Mouse (Mus musculus): Measurements from ENCODE around the gene Trim47.
"Not testable (repeated sequence)": the region's sequence is repeated elsewhere in the genome, so short reads cannot be mapped to it uniquely, and the experiment has no call there.

Gene Trim47

GRCm38 (mm10) chr11:116134171-116134570, 7.2 kb upstream of the Trim47 start:
- DNase-seq = no peak

DNA sequence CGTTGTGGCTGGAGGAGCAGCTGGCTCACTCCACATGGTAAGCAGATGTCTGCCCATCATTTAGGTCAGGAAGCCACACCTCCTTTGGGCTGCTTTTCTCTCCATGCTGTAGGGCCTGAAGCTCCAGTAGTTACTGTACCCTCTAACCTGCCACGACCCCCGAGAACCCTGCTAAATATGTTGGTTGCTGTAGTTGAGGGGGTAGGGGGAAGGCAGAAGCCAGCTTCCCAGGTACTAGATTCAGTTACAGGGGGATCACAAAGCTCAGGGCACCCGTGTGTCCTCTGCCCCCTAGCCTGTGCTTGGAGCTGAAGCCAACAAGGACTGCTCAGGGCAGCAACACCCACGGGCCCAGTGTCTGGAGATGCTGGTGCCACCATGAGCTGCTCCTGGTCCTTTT, 6.5 kb upstream of the Trim47 start:
- DNase-seq = no peak

- peak; percentile 53 for DNase-seq
These were observed 5.6 kb upstream of the Trim47 start for GRCm38 (mm10) chr11:116132366-116133333.

GRCm38 (mm10) chr11:116131349-116132170, 4.5 kb upstream of the Trim47 start:
- DNase-seq = no peak

GRCm38 (mm10) chr11:116130488-116131205, 3.6 kb upstream of the Trim47 start, which contains the start of gene Trim65:
Gene Trim65 (minus strand): TSS chr11:116131128.
- peak; percentile 92 for DNase-seq

DNA sequence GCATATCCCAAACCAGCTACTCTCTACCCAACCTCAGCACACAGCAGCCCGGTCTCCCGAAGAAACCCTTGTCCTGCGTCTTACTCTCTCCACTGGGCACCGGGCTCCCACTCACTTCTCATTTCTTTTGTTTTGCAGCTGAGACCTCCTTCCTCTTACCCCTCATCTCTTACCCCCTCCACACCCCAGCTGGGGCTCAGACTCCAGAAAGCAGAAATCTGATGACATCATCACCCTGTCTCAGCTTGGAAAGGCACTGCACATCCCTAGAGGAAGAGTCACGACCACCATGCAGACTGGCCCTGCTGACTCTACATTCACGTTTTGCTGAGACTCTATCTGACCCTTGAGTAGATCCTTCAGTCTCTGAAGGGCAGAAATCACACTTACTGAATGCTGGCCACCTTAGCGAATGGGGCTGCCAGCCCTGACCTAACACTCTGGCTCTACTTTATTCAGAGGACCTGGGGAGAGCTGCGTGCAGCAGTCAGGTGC, 3.0 kb upstream of the Trim47 start:
- no peak for DNase-seq

GRCm38 (mm10) chr11:116129091-116129790, 2.2 kb upstream of the Trim47 start:
- DNase-seq = no peak

DNA sequence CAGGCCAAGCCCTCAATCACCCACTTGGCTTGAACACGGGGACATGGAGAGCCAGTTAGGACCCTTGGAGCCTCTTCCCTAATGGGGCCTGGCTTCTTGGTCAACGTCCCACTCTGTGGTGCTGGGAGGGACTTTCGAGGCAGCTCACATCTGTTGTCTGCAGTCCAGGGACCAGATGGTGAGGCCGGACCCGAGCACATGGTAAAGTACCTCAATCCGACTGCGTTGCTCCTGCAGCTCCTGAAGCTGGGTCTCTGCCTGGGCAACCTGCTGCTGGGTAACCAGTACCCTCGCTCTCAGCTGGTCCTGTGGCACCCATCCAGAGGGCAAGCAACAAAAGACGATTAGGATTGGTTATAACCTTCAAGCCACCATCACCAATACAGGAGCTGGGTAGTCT, 976 bp upstream of the Trim47 start:
- DNase-seq = no peak

GRCm38 (mm10) chr11:116126261-116126660, 749 bp downstream of the Trim47 start:
- DNase-seq = no peak

DNA sequence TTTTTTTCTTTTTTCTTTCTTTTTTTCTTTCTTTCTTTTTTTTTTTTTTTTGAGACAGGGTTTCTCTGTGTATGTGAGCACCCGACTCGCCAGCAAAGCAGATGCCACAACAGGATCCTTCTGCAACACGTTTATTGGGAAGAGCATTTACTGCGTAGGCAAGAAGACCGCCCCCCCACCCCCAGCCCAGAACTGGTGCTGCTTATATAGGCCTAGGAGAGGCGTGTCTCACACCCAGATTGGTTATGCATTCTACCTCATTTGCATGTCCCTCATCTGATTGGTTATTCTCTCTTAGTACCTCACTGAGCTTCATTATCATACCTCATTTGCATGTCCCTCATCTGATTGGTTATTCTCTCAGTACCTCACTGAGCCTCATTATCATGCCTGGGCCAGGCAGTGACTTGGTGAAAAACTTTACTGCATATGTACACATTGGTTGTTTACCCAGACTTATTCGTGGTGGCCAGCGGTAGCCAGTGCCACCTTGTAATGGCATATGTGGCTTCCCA, 5.2 kb downstream of the Trim47 start:
- not testable (repeated sequence) for DNase-seq

- no peak for DNase-seq
These were observed 9.2 kb downstream of the Trim47 start for GRCm38 (mm10) chr11:116117819-116118218.

DNA sequence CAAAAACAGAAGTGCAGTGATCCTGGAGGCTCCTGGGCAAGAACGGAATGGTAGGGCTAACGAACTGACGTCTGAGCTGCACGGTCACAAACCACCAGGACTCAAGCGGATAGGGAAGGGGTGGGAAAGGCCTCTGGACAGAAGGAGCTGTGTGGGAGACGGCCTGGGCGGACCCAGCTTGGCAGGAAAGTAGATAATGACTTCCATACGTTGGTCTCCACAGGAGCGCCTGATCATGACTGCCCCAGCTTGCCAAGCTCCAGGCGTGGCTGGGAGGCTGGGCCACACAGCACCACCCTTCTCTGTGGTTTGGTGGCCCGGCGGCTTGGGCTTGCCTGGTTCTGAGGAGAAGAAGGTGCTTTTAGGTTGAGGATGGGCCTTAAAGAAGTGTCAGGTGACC, 9.8 kb downstream of the Trim47 start:
- DNase-seq = no peak

- DNase-seq = no peak
These were observed 15.3 kb downstream of the Trim47 start for GRCm38 (mm10) chr11:116111611-116112203.

DNA sequence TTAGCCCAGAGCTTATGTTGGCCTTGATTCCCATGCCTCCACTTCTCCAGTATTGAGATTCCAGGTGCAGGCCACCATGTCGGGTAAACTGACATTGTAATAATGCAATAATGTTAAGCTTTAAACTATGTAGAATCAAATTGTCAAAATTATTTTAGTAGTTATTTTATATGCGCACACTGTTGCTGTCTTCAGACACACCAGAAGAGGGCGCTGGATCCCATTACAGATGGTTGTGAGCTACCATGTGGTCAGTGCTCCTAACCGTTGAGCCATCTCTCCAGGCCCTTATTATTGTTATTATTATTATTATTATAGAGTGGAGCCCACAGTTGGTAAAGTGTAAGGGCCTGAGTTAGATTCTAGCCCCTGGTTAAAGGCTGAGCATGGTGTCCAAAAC, 15.9 kb downstream of the Trim47 start:
- no peak for DNase-seq

DNA sequence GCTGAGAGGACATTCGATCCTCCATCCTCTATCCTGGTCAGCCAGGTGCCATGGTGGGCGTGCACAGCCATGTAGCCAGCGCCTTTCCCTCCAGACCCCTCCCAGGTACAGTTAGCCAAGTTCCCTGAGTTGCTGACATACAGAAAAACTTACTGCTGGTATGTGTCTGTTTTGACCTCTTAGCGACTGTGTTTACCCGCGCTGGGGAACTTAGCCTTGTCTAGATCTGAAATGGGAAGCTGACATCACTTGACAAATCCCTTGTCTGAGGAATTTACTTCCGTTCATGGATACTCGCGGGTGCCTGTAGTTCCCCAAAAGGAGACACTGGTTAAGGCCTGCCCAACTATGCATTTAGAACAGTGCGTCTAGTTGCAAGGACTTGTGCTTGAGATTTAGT, 16.5 kb downstream of the Trim47 start:
- DNase-seq = no peak

DNA sequence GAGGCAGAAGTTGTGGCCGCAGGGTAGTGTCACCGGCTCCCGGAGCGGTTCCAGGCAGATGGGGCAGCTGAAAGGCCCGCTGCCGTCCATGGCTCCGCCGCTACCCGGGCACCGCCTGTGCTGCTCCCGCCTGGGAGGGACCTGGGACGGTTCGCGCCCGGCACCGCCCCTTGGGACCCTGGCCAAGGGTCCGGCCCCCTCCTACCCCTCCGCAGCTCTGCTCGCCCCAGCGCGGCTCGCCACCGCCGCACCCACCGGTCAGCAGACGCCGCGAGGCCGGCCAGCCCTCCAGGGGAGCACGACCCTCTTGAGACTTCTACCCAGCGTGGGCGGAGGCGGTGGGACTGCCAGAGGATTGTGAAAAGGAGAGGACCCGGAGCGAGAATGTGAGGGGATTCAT, 16.9 kb downstream of the Trim47 start:
- DNase-seq = peak; percentile 86

DNA sequence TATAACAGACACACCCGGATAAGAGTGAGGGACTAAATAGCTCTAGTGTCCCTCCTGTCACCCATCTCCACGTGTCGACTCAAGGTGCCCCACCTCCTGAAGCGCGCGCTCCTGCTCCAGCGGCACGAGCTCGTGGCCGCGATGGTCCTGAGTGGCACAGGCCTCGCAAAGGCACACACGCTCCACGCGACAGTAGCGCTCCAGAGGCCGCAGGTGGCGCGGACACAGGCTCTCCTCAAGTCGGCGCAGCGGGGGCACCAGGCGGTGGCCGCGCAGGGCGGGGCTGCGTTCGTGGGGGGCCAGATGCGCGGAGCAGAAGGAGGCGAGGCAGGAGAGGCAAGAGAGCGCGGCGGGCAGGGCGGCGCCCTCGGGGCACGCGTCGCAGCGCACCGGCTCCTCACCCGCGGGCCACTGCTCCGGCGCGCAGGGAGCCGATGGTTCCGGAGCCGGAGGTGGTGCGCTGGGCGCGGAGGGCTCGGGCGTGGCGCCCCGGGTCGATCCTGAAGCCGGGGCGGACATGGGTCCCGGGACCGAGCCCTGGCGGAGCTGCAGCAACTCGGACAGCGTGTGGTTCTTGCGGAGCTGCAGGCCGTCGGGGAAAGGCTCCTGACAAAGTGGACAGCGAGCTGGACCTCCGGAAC, 17.4 kb downstream of the Trim47 start:
- DNase-seq = peak; percentile 32

DNA sequence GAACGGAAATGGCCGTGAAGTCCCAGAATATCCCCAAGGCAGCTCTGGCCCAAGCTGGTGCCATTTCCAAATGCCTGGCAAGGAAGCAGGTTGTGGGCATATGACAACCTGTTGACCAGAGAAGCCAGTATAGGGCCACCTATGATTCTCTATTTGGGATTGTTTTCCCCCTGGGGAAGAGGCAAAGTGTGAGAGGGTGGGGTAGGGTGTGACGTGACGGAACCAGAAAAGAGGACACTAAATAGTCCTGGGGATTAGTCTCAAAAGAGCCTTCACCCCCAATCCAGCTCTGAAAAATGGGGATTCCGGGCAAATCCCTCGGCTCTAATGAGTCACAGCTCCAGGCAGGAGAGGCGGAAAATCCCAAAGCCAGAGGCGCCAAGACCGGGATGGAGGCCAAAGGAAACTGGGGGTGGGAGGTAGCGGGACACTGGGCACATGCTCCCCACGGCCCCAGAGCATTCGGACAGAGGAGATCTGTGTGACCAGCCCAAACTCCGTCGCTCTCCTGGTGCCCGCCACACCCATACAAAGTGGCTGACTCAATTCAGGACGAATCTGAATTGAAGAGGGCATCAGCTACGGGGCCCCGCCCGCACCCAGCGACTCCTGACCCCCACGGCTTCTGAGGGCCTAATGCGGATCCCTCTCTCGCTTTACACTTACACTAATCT, 18.4 kb downstream of the Trim47 start:
- peak; percentile 70 for DNase-seq

DNA sequence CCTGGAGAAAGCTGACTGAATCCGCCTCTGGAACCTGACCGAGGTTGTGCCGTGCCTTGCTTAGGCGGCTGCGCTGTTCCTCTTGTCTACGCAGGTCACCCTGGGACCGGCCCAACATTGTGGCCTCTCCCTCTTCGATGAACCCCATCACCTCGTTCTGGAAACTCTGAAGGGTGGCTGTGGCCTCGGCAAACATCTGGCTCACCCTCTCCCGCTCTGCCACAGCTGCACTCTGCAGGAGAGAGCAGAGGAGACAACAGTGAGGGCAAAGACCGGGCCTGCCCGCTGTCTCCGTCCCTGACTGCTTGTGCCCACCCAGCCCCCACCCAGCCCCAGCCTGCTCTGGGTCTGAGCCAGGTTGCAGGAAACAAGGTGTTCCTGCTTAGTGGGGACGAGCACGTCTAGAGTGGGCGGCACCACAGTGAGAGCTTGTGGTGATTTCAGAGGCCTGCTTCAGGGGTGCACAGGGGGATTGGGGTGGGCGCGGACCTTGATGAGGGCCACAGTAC, 19.2 kb downstream of the Trim47 start:
- DNase-seq = peak; percentile 65

Data from kidney, adult 9 months (tissue).